Mouse (Mus musculus): ENCODE measurements around the gene Btf3.
A peak's percentile ranks its signal among the peaks of the same experiment; 100 is the strongest.

The Btf3 gene

GRCm38 (mm10) chr13:98316480-98317245 lies at the start of gene Btf3:
TSS of gene Btf3 (minus strand) at chr13:98317006.
- DNase-seq (ENCODE audit: low spot score), result peak; percentile 94

- DNase-seq (ENCODE audit: low spot score), result no peak
These were observed 49.1 kb upstream of the Btf3 start for GRCm38 (mm10) chr13:98365766-98366421.

GRCm38 (mm10) chr13:98365081-98365480 lies 48.3 kb upstream of the Btf3 start:
- no peak for DNase-seq (ENCODE audit: low spot score)

- DNase-seq (ENCODE audit: low spot score), result no peak
These were observed 46.2 kb upstream of the Btf3 start for GRCm38 (mm10) chr13:98363046-98363445.

GRCm38 (mm10) chr13:98361161-98361560 lies 44.4 kb upstream of the Btf3 start:
- no peak for DNase-seq (ENCODE audit: low spot score)

- DNase-seq (ENCODE audit: low spot score), result no peak
These were observed 43.6 kb upstream of the Btf3 start for GRCm38 (mm10) chr13:98360391-98360790.

GRCm38 (mm10) chr13:98359337-98359736 lies 42.5 kb upstream of the Btf3 start:
- no peak for DNase-seq (ENCODE audit: low spot score)

- DNase-seq (ENCODE audit: low spot score), result no peak
These were observed 41.8 kb upstream of the Btf3 start for GRCm38 (mm10) chr13:98358424-98359181.

- DNase-seq (ENCODE audit: low spot score), result no peak
These were observed 40.9 kb upstream of the Btf3 start for GRCm38 (mm10) chr13:98357433-98358423.

GRCm38 (mm10) chr13:98356973-98357425 lies 40.2 kb upstream of the Btf3 start:
- DNase-seq (ENCODE audit: low spot score), result no peak

- DNase-seq (ENCODE audit: low spot score), result no peak
These were observed 39.6 kb upstream of the Btf3 start for GRCm38 (mm10) chr13:98356176-98356972.

GRCm38 (mm10) chr13:98355559-98356111 lies 38.8 kb upstream of the Btf3 start:
- no peak for DNase-seq (ENCODE audit: low spot score)

- DNase-seq (ENCODE audit: low spot score), result peak; percentile 40
These were observed 38.2 kb upstream of the Btf3 start for GRCm38 (mm10) chr13:98354871-98355558.

- peak; percentile 65 for DNase-seq (ENCODE audit: low spot score)
These were observed 37.4 kb upstream of the Btf3 start, which contains the start of gene Foxd1 for GRCm38 (mm10) chr13:98354090-98354801. TSS of gene Foxd1 (plus strand) at chr13:98354242.

GRCm38 (mm10) chr13:98353709-98354089 lies 36.9 kb upstream of the Btf3 start:
- DNase-seq (ENCODE audit: low spot score), result no peak

GRCm38 (mm10) chr13:98352381-98352975 lies 35.7 kb upstream of the Btf3 start:
- DNase-seq (ENCODE audit: low spot score), result no peak

- peak; percentile 18 for DNase-seq (ENCODE audit: low spot score)
These were observed 34.7 kb upstream of the Btf3 start for GRCm38 (mm10) chr13:98351527-98351926.

- DNase-seq (ENCODE audit: low spot score), result no peak
These were observed 32.7 kb upstream of the Btf3 start for GRCm38 (mm10) chr13:98349491-98349890.

GRCm38 (mm10) chr13:98340506-98340905 lies 23.7 kb upstream of the Btf3 start:
- DNase-seq (ENCODE audit: low spot score), result no peak
